Mouse (Mus musculus): ENCODE results near the gene Thap3. TPM values are rescaled to one million over a fixed set of nuclear protein-coding genes. Genes with fewer than 3 reads are reported as not detected.
A peak's percentile ranks its signal among the peaks of the same experiment; 100 is the strongest.

Gene Thap3
- polyA plus RNA-seq, 1 experiment from 2014 or later, result 6.8 TPM

- 90% methylated on average over 21 of the region's 21 CpGs for WGBS (ENCODE audit: insufficient replicate concordance)
- no peak for TF ChIP-seq CTCF (IDR thresholded peaks at IDR 0.05; ENCODE audit: low read depth)
- Histone ChIP-seq H3K9ac (replicated peaks) (no peak overlapping the region), H3K4me3 (ENCODE audit: low read depth, low read length) (no peak overlapping the region), H3K9me3 (ENCODE audit: low read length) (no peaks in the 10 kb centered on the region), H3K36me3 (replicated peaks; ENCODE audit: insufficient read depth, low read length) (peaks cover 50% of the 10 kb centered on the region), H3K27me3 (ENCODE audit: insufficient read depth, low read length) (no peaks in the 10 kb centered on the region), H3K27ac (ENCODE audit: low read depth) (no peak overlapping the region), H3K4me2 (ENCODE audit: low read depth, low read length) (no peak overlapping the region), H3K4me1 (ENCODE audit: insufficient read depth) (peaks cover 1% of the 10 kb centered on the region; the same call in 1 of the 2 replicates)
- no peak for DNase-seq
- no peak for ATAC-seq
Observed at GRCm38 (mm10) chr4:152020024-152020423, 31.2 kb upstream of the Thap3 start.

GRCm38 (mm10) chr4:152019073-152019472 is 30.3 kb upstream of the Thap3 start:
- ATAC-seq (no peak), DNase-seq (no peak)
- Histone ChIP-seq H3K27me3 (ENCODE audit: insufficient read depth, low read length) (no peaks in the 10 kb centered on the region), H3K27ac (ENCODE audit: low read depth) (no peak overlapping the region), H3K9me3 (ENCODE audit: low read length) (no peaks in the 10 kb centered on the region), H3K4me3 (ENCODE audit: low read depth, low read length) (no peak overlapping the region), H3K9ac (replicated peaks) (no peak overlapping the region), H3K4me1 (ENCODE audit: insufficient read depth) (no peaks in the 10 kb centered on the region), H3K36me3 (replicated peaks; ENCODE audit: insufficient read depth, low read length) (peaks cover 50% of the 10 kb centered on the region), H3K4me2 (ENCODE audit: low read depth, low read length) (no peak overlapping the region)
- WGBS (ENCODE audit: insufficient replicate concordance), result 81% methylated on average over 6 of the region's 6 CpGs
- TF ChIP-seq CTCF (IDR thresholded peaks at IDR 0.05; ENCODE audit: low read depth) (no peak), EP300 (IDR thresholded peaks at IDR 0.05; ENCODE audit: low read depth) (no peak)

GRCm38 (mm10) chr4:152013036-152013813 is 24.4 kb upstream of the Thap3 start:
- H3K9ac ChIP-seq (replicated peaks), result no peak overlapping the region
- H3K27me3 ChIP-seq (ENCODE audit: insufficient read depth, low read length), result no peaks in the 10 kb centered on the region
- no peak overlapping the region; the same call in 1 of the 2 replicates for H3K27ac ChIP-seq (ENCODE audit: low read depth)
- H3K9me3 ChIP-seq (ENCODE audit: low read length), result no peaks in the 10 kb centered on the region
- H3K4me2 ChIP-seq (ENCODE audit: low read depth, low read length), result no peak overlapping the region
- H3K4me3 ChIP-seq (ENCODE audit: low read depth, low read length), result no peak overlapping the region
- TF ChIP-seq EP300 (IDR thresholded peaks at IDR 0.05; ENCODE audit: low read depth) (no peak), CTCF (IDR thresholded peaks at IDR 0.05; ENCODE audit: low read depth) (no peak)
- 68% methylated on average over 12 of the region's 12 CpGs for WGBS (ENCODE audit: insufficient replicate concordance)
- DNase-seq (no peak), ATAC-seq (no peak)
- peaks cover 30% of the 10 kb centered on the region for H3K4me1 ChIP-seq (ENCODE audit: insufficient read depth)
- peaks cover 21% of the 10 kb centered on the region; the same call in 1 of the 2 replicates for H3K36me3 ChIP-seq (replicated peaks; ENCODE audit: insufficient read depth, low read length)

- WGBS (ENCODE audit: insufficient replicate concordance), result 90% methylated on average over 16 of the region's 16 CpGs
- TF ChIP-seq CTCF (IDR thresholded peaks at IDR 0.05; ENCODE audit: low read depth), result no peak
- no peak for TF ChIP-seq EP300 (IDR thresholded peaks at IDR 0.05; ENCODE audit: low read depth)
- no peak overlapping the region for H3K27ac ChIP-seq (ENCODE audit: low read depth)
- peak overlapping the region; percentile 95; the same call in 1 of the 2 replicates for H3K4me2 ChIP-seq (ENCODE audit: low read depth, low read length)
- no peak overlapping the region for H3K4me3 ChIP-seq (ENCODE audit: low read depth, low read length)
- H3K9ac ChIP-seq (replicated peaks), result no peak overlapping the region
- DNase-seq, result no peak
- H3K4me1 ChIP-seq (ENCODE audit: insufficient read depth), result peaks cover 34% of the 10 kb centered on the region
- no peaks in the 10 kb centered on the region for H3K9me3 ChIP-seq (ENCODE audit: low read length)
- H3K36me3 ChIP-seq (replicated peaks; ENCODE audit: insufficient read depth, low read length), result peaks cover 21% of the 10 kb centered on the region; the same call in 1 of the 2 replicates
- ATAC-seq, result no peak
- H3K27me3 ChIP-seq (ENCODE audit: insufficient read depth, low read length), result peaks cover 3% of the 10 kb centered on the region; the same call in 1 of the 2 replicates
Observed at GRCm38 (mm10) chr4:152012109-152012508, 23.3 kb upstream of the Thap3 start.

GRCm38 (mm10) chr4:152011171-152011760 is 22.5 kb upstream of the Thap3 start:
- DNase-seq (no peak), ATAC-seq (no peak)
- Histone ChIP-seq H3K4me2 (ENCODE audit: low read depth, low read length) (peak overlapping the region; percentile 95), H3K9me3 (ENCODE audit: low read length) (no peaks in the 10 kb centered on the region), H3K4me3 (ENCODE audit: low read depth, low read length) (peak overlapping the region; percentile 87), H3K36me3 (replicated peaks; ENCODE audit: insufficient read depth, low read length) (peaks cover 21% of the 10 kb centered on the region; the same call in 1 of the 2 replicates), H3K27ac (ENCODE audit: low read depth) (peak overlapping the region; percentile 96), H3K4me1 (ENCODE audit: insufficient read depth) (peaks cover 37% of the 10 kb centered on the region), H3K9ac (replicated peaks) (peak overlapping the region; percentile 83), H3K27me3 (ENCODE audit: insufficient read depth, low read length) (peaks cover 3% of the 10 kb centered on the region; the same call in 1 of the 2 replicates)
- TF ChIP-seq EP300 (IDR thresholded peaks at IDR 0.05; ENCODE audit: low read depth) (no peak), CTCF (IDR thresholded peaks at IDR 0.05; ENCODE audit: low read depth) (no peak)
- 62% methylated on average over 8 of the region's 8 CpGs for WGBS (ENCODE audit: insufficient replicate concordance)

- DNase-seq (peak; percentile 54), ATAC-seq (peak; percentile 58)
- peaks cover 37% of the 10 kb centered on the region for H3K4me1 ChIP-seq (ENCODE audit: insufficient read depth)
Observed at GRCm38 (mm10) chr4:152010707-152011134, 21.9 kb upstream of the Thap3 start.

More at GRCm38 (mm10) chr4:152010707-152011134, 21.9 kb upstream of the Thap3 start:
- Histone ChIP-seq H3K9ac (replicated peaks) (peak overlapping the region; percentile 83), H3K36me3 (replicated peaks; ENCODE audit: insufficient read depth, low read length) (peaks cover 21% of the 10 kb centered on the region; the same call in 1 of the 2 replicates), H3K27ac (ENCODE audit: low read depth) (peak overlapping the region; percentile 96), H3K4me2 (ENCODE audit: low read depth, low read length) (peak overlapping the region; percentile 95), H3K4me3 (ENCODE audit: low read depth, low read length) (peak overlapping the region; percentile 87), H3K9me3 (ENCODE audit: low read length) (no peaks in the 10 kb centered on the region), H3K27me3 (ENCODE audit: insufficient read depth, low read length) (peaks cover 3% of the 10 kb centered on the region; the same call in 1 of the 2 replicates)
- TF ChIP-seq EP300 (IDR thresholded peaks at IDR 0.05; ENCODE audit: low read depth) (no peak), CTCF (IDR thresholded peaks at IDR 0.05; ENCODE audit: low read depth) (no peak)
- 9% methylated on average over 13 of the region's 13 CpGs for WGBS (ENCODE audit: insufficient replicate concordance)

Data from liver, postnatal 0 days (tissue).